Mouse (Mus musculus) 3134 (cell line): ENCODE measurements around the gene Ptpro.

Experiments
- DNase-seq: peaks from one replicate; pipeline ENCODE4 v3.0.0-alpha.2; 2011; ENCODE audit warnings: low spot score; ENCODE audit not compliant: insufficient read length; ENCODE audit errors: extremely low read depth

The Ptpro gene

DNA sequence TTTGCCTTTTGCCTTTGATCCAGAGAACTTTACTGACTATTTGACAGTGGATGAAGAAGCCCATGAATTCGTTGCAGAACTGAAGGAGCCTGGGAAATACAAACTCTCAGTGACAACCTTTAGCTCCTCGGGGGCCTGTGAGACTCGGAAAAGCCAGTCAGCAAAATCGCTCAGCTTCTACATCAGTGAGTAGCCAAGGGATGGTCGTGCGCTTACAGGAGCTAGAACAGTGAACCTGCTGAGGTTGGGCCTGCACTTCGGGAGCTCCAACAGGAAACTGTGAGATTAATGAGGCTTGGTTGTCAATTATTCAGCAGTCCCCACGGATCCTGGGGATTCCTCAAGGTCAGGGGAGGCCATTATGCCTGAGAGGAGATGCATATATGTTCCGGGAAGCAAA, 130.4 kb downstream of the Ptpro start:
- DNase-seq = no peak

DNA sequence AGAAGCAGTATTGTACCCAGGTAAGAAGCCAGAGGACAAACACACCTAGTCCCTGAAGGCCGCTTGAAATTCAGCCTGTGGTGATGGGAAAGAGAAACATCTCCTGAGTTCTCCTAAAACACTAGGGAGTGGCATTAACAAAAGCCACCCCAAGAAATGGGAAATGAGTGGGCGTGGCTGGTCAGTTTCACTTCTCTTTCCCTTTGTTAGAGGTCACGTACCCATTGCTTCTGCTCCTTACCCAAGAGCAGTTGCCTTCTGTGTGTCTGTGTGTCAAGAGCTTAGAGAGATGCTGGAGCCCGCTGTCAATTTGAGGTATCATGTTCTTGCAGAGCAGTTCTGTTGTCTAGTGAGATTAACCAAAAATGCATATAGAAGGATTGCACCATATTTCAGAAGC, 134.2 kb downstream of the Ptpro start:
- DNase-seq = no peak

DNA sequence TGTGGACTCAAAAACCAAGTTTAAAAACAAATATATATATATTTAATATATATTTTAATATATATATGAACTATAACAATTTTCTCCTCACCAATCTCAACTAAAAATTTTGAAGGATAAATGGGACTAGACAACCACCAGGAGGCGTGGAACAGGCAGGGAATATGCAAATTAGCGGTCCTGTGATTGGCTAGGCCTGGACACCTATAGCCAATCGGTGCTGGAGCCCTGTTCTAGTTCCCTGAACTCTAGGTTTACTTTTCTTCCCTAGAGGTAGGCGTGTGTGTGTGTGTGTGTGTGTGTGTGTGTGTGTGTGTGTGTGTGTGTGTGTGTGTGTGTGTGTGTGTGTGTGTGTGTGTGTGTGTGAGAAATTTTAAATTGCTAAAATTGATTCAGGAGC, 134.8 kb downstream of the Ptpro start:
- no peak for DNase-seq

DNA sequence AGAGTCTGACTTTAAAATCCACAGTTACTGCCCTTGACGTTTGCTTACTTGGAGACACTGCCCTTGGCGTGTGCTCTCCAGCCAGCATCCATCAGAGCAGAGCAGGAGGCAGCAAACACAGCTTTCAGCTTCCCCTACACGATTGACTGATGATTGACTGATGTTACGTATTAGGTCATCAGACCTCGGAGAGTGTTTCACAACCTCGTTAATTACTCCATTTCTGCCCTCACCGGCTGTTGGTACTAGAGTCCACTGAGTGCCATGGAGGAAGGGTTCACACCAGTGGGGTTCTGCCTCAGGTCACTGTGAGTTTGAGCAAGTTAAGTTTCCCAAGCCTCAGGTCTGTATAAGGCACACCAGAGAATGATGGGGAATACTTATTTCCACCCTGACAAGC, 143.0 kb downstream of the Ptpro start:
- DNase-seq = no peak

DNA sequence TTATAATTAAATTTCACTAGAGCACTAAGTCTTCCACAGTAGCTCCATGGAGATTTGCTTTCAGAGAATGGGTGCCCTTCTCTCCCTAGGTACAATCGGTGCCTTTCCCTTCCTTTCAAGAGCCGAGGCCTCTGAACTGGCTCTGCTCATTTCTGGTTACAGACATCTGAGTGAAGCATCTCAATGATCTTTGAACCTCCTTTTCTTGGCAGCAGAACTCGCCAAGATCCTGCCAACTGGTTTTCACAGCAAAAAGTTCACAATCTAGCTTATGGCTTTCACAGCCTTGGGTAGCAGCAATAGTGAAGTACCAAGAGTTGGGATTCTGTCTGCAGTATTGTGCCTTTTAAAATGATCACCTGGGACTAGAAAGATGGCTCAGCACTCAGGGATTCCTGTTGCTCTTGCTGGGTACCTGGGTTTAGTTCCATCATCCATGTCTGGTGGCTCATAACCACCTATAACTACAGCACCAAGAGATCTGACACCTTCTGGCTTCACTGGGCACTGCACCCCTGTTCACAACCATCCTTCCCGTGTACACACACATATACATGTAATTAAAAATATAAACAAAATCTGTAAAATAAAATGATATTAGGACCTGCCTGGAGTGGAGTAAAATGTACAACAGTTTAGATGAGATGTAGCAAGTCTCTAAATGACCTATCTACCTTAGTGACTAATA, 144.1 kb downstream of the Ptpro start:
- no peak for DNase-seq

DNA sequence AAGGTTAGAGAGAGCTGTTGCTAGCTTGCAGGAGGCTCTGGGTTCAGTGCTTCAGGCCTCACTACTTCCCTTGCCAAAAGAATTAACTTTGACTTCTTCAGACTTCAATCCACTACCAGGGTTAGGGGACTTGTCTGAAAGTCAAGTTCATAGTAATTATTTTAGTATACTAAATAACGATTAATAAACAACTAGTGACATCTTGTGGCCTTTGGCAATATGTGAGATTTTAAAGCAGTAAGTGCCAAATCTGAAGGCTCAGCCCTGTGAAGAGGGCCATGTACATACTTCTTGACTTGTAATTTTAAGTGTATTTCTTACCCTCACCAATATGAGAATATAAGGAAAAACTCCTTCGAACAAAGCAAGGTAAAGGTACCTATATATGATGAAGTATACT, 145.2 kb downstream of the Ptpro start:
- DNase-seq = no peak

DNA sequence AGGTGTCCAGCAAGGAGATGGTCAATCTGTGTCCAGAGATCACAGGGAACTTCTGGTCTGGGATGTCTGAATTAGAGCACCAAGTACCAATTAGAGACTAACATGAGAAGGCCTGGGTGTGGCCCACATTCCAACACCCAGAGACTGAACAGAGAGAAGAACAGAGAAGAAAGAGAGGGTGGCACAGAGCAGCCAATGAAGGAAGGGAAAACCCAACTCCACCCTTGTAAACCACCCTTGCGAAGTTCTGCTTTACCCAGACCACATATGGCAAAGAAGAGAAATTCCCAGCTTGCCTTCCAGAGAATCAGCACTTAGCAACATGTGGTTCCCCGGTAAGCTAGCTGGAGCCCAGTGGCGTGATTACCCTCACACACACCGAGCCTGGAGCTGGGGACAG, 152.1 kb downstream of the Ptpro start:
- DNase-seq = no peak

DNA sequence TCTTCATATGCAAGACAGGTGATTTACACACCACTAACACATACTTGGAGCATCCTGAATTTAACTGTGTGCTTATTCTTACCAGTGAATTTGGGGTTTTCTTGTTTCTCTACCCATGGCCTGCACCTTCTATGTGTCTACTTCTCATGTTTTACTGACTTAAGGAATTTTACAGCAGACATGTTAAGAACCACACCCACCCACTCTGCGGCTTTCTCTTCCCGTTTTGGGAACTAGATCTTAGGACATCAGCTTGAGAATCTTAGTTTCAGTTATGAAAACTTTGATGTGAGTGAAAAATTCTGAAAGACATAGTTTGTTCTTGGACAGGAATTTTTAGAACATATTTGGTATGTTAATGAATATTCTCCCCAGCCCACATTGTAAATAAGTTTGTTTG, 153.6 kb downstream of the Ptpro start:
- no peak for DNase-seq

DNA sequence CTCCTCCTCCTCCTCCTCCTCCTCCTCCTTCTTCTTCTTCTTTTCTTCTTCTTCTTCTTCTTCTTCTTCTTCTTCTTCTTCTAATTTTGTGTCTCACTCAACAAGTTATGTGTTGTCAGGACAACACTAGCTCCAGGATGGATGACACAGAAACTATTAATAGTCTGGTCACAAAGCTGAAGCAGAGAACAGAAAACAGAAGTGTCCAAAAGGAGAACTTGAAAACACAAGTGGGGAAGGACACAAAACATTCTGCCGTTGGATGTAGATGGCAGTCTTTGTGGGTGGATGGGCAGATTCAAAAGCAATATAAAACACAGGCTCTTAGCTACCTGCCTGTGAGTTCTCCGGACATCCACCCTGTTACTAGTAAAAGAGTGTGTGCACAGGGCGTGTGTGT, 158.4 kb downstream of the Ptpro start:
- DNase-seq = no peak

DNA sequence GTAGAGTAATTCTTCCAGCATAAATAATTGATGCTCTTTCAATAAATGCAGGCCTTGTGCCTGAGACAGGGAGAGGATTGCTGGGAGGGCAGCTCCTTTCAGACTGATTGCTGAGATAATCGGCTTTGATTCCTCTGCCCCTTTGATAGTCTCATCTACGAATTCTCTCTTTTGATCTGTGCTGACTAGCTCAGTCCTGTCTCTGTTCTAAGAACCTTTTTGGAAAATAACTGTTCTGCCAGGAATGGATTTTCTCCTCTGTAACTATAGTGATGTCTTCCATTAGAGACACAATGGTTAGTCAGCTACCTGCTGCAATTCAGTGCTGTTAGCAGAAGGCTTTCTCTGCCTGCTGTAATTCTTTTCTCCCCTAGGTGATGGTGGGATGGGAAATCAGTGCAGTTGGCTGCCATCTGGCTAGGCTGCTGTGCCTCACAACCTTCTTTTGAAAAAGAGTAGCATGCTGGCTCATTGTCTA, 159.8 kb downstream of the Ptpro start:
- DNase-seq = no peak

DNA sequence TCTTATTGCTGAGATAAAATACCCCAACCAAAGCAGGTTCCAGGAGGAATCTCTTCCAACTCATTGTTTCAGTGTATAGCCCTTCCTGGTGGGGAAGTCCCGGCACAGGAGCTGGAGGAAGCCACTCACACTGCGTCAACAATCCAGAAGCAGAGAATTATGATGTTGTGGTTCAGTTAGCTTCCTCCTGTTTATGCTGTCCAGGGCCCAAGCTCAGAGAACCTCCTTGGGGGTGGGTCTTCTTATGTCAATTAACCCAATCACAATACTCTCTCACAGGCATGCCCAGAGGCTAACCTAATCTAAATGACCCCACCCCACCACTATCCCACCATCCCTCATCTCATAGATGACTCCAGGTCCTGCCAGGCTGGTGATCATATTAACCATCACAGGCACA, 160.9 kb downstream of the Ptpro start:
- DNase-seq = no peak

DNA sequence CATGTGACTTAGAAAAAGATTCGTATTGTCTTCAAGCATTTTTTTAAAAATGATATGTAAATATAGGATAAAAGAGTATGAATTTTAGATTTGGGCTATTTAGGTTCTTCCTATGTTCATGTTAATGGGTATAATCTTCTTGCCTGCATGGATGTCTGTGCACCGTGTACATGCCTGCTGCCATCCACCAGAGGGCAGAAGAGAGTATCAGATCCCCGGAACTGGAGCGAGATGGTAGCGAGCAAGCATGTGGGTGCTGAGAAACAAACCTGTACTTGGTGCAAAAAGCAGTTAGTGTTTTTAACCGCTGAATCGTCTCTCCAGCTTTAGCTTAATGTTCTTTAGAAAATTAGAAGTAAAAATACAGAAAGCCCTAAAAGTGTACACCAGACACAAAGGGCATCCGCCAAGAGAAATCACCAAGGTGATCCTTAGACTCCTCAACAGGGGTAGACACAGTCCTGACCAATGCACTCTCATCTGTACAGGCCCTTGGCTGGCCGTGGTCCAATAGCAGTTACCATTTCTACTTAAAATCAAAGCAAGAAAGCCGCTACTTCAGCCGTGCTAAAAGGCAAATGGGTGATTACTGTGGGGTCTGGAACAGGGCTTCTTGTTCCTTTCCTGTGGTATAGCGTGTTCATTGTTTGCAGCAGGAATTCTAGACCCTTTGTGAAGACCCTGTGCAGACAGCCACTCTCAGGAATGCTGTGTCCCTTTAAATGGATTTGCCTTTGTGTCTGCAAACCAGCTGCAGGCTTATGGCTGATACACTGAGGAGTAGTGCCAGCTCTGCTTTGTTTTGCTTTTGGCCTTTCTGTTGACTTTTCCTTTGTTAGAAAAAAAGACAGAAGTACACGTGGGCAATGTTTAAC, 162.6 kb downstream of the Ptpro start:
- DNase-seq = no peak

DNA sequence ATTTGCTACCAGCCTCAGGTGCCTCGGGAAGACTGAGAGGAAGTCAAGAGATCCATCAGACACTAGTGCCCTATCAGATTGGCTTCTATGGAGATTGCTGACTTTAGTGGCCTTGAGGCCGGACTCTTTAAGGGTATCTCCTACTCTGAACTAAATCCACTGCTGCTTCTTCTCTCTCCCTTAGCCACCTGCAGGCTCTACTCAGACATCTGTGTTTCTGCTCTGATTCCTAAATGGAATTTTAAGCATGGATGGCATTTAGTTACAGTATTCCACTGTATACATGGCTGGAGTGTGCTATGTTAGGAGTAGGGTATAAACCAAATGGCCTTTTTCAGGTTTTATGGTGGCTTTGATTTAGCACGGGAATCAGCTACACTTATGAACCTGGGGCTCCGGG, 170.7 kb downstream of the Ptpro start:
- DNase-seq = no peak

DNA sequence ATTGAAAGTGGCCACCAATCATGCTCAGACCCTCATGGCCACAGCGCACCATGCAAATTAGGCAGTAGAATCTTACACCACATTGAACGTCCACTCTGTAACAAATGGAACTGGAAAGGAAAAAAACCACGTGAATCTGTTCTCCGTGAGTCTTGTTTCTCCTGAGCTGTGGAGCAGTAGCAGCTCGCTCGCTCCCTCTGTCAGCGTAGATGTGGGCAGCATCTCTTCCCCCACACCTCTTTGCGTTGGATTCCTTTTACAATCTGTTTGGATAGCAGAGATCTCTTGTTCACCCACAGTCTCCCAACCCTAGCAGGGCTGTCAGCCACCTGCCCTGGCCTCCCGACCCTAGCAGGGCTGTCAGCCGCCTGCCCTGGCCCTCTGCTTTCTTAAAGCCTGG, 171.7 kb downstream of the Ptpro start:
- no peak for DNase-seq

DNA sequence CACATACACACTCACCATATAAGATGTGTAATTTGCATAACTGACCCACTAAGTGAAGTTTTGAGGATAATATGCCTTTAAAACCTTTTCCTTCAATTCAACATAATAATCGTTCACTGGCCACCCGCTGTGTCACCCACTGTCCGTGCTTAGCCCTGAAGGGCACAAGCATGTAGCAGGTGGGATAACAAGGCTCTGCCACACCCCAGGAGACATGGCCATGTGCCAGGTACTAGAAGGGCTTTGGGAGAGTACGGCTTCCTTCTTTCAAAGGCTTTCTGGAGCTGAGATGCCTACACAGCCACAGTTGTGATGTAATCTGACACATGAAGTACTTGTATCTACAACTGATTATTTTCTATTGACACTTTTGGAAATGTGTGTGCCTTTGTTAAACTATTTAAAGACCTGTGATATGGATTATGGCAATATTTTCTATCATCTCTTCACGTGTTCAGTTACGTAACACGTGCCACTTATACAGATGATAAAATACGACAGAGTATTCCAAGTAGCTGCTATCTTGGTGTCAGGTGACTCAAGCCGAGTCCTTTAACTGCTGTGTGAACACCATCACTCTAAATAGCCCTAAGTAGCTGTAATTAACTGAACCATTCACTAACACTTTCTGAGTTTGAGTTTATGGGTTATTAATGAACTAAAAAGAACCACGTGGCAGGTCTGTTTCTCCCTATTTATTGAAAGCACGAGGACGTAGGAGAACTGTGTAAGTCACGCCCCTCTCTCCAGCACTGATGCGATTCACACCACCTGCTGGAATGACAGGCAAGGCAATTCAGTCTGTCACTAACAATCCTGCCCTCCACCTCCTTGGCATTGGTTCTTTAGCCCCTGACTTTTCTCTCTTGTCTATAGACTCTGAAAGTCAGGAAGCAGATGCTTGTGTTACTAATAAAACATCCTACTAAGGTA, 173.6 kb downstream of the Ptpro start:
- no peak for DNase-seq

DNA sequence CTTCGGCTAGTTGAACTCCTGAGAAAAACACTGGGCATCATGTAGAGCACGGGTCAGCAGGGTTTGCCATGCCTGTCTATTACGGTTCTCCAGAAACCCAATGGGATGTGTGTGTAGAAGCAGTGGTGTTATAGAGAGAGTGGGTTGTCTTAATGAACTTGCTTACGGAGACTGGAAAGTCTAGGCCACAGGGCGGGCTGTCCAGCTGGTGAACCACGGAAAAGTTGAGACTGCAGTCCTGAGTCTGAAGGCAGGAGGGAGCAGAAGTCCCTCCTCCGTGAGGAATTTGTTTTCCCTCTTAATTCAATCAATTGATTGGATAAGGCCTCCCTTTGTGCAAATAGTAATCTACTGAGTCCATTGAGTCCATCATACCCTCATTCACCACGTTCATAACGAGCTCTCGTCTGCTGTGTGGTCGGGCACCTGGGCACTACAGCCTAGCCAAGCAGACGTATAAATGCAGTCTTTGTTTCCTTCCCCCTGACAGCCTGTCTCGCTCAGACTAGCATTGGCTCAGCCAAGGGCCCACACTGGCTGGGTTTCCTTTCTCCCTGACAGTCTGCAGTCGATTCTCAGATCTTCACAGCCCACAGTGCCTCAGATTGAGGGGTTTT, 181.5 kb downstream of the Ptpro start:
- no peak for DNase-seq

DNA sequence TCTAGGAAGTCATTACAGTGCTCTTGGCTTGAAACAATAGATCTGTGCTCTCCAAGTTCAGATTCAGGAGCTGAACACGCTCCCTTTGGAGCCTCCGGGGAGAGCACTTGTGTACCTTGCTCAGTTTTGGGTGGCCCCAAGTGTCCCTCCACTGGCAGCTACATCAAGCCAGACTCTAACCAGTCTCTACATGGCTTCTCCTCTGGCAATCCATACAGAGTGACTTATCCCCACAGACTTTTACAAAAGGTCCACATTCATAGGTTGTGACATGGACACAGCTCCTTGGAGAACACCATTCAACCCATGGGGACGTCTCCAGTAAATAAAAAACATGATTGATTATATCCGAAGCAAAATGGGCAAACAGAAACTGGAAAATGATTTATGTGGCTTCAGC, 185.4 kb downstream of the Ptpro start:
- no peak for DNase-seq

DNA sequence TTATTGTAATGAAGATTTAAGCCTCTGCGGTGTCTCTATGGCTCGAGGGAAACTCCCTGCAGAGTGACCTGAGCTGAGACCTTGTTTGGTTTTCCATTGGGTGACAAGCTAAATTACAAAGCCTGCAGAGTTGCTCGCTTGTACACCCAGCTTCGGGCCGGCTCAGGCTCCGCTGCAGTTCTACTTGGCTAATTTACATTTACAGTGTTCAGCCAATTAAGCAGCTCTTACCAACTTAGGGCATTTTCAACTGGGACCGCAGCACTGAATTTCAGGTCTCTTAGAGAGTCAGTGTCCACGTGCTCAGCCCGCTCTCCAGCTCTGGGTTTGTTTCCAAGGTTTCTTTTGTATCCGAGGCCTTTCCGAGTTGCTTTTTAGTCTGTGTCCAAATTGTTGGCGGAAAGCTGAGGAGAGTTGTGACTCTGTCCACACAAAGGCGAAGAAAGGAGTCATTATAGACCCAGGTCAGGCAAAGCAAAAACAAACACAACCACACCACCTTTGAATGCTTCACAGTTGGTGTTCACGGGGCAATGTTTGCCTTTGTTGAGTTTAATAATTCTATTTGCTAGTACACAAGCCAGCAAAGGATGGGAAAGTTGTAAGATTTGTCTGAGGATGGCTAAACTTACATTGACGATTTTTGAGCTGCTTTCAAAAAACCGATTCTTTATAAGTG, 185.9 kb downstream of the Ptpro start:
- no peak for DNase-seq

DNA sequence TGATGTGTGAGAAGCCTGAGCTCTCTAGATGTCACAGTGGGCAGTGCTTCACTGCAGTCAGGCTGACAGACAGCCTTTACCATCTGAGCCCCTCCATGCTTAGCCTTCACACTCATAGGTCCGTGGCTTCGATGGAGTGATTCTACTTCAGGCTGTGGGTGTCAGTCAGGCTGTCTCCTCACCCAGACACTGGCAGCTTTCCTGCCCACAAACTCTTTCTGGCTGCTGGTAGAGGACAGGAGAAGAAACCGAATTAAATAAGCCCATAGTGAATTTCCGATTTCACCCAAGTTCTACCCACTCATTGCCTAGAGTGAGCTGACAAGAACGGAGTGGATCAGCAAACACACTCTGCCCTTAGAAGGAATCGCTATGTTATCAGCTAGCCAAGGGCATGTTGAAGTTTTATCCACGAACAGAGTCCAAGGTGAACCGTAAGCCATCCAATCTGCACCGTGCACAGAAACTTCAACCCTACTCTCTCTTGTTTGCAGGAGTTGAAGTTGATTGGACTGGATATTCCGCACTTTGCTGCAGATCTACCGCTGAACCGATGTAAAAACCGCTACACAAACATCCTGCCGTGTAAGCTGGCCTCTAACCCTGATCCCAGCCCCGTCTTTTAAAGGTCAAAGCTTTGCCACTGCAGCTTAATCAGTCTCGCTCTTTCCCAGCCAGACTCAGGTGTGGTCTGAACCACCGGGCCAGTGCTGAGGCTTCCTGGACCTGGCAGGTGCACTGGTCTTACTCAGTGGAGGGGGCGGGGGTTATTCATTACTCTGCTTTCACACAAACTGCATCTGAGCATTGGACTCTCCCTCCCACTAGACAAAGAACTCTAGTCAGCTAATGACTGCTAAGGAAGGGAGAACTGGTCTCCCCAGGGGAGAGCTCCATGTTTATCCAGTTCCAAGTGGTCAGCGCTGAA, 188.7 kb downstream of the Ptpro start:
- no peak for DNase-seq
